Mouse (Mus musculus) liver, adult 2 months (tissue): Measurements from ENCODE around the gene Entpd5.

Experiments used
- CTCF ChIP-seq: fragments of 200-500 bp; IDR thresholded peaks from 2 replicates; pipeline ENCODE4 v1.5.1; 2011; ENCODE audit warnings: low read depth, low read length, control low read depth
- POLR2A ChIP-seq: fragments of 200-500 bp; IDR thresholded peaks from 2 replicates; pipeline ENCODE4 v1.6.1; 2011; ENCODE audit warnings: low read length, control low read depth; ENCODE audit not compliant: insufficient read depth; ENCODE audit errors: extremely low read depth

- no peak for TF ChIP-seq CTCF
- TF ChIP-seq POLR2A, result no peak
Observed at GRCm38 (mm10) chr12:84398629-84399028, 10.2 kb downstream of the Entpd5 start.
